Mouse (Mus musculus): ENCODE results near the gene Tex16.

Tex16 gene

GRCm38 (mm10) chrX:112010707-112011106 lies at the start of gene Tex16:
Gene Tex16 (plus strand): TSS chrX:112011007.
- DNase-seq (ENCODE audit: low read depth), result no peak

DNA sequence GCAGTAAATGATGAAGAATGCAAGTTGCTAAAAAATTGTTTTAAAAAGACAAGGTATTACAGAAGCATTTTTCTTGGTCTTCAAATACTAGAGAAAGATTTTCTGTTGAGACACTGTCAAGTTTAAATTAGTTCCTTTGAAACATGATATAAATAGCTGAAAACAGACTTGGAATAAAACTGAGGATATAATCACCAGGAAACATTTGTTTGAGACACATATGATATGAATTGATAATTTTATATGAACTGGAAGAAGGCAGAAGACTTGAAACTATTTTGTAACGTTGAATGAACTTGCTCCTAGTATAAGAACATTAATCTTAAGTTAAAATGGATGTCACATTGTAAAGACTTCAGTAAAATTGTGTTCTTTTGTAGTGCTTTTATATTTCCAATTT lies 11.1 kb upstream of the Tex16 start:
- DNase-seq (ENCODE audit: low read depth), result no peak
